Mouse (Mus musculus): Measurements from ENCODE around the gene C330021F23Rik. TPM values are rescaled to one million over a fixed set of nuclear protein-coding genes. Genes with fewer than 3 reads are reported as not detected.
A peak's percentile ranks its signal among the peaks of the same experiment; 100 is the strongest.

The C330021F23Rik gene
- polyA plus RNA-seq, 1 experiment, result 22.8 TPM

- Histone ChIP-seq H3K27ac (ENCODE audit: insufficient read depth, low read length) (no peak overlapping the region), H3K4me3 (ENCODE audit: low read depth, low read length) (no peak overlapping the region), H3K9me3 (replicated peaks; ENCODE audit: control insufficient read depth, insufficient read depth, low read length, poor library complexity, severe bottlenecking) (no peaks in the 10 kb centered on the region), H3K27me3 (ENCODE audit: control insufficient read depth, insufficient read depth, low read length, poor library complexity, severe bottlenecking) (no peaks in the 10 kb centered on the region), H3K36me3 (ENCODE audit: control insufficient read depth, insufficient read depth, low read length, poor library complexity, severe bottlenecking) (peaks cover 30% of the 10 kb centered on the region), H3K4me1 (ENCODE audit: control insufficient read depth, insufficient read depth, low read length) (no peaks in the 10 kb centered on the region), H3K9ac (ENCODE audit: low read depth, poor library complexity, severe bottlenecking) (no peak overlapping the region)
- TF ChIP-seq POLR2A (IDR thresholded peaks at IDR 0.05; ENCODE audit: insufficient read depth, low read length) (no peak), EP300 (IDR thresholded peaks at IDR 0.05; ENCODE audit: insufficient read depth, low read depth, low read length) (no peak), CTCF (IDR thresholded peaks at IDR 0.05; ENCODE audit: low read depth, low read length) (no peak)
These were observed 30.9 kb upstream of the C330021F23Rik start for GRCm38 (mm10) chr8:3536940-3537339.

GRCm38 (mm10) chr8:3537666-3538065 is 30.1 kb upstream of the C330021F23Rik start:
- peaks cover 34% of the 10 kb centered on the region for H3K36me3 ChIP-seq (ENCODE audit: control insufficient read depth, insufficient read depth, low read length, poor library complexity, severe bottlenecking)
- no peak overlapping the region for H3K4me3 ChIP-seq (ENCODE audit: low read depth, low read length)
- no peak for TF ChIP-seq CTCF (IDR thresholded peaks at IDR 0.05; ENCODE audit: low read depth, low read length)
- TF ChIP-seq EP300 (IDR thresholded peaks at IDR 0.05; ENCODE audit: insufficient read depth, low read depth, low read length), result no peak
- TF ChIP-seq POLR2A (IDR thresholded peaks at IDR 0.05; ENCODE audit: insufficient read depth, low read length), result no peak
- no peaks in the 10 kb centered on the region for H3K4me1 ChIP-seq (ENCODE audit: control insufficient read depth, insufficient read depth, low read length)
- no peak overlapping the region for H3K27ac ChIP-seq (ENCODE audit: insufficient read depth, low read length)
- H3K9ac ChIP-seq (ENCODE audit: low read depth, poor library complexity, severe bottlenecking), result no peak overlapping the region
- no peaks in the 10 kb centered on the region for H3K27me3 ChIP-seq (ENCODE audit: control insufficient read depth, insufficient read depth, low read length, poor library complexity, severe bottlenecking)
- H3K9me3 ChIP-seq (replicated peaks; ENCODE audit: control insufficient read depth, insufficient read depth, low read length, poor library complexity, severe bottlenecking), result no peaks in the 10 kb centered on the region

GRCm38 (mm10) chr8:3539146-3539545 is 28.6 kb upstream of the C330021F23Rik start:
- peaks cover 49% of the 10 kb centered on the region for H3K36me3 ChIP-seq (ENCODE audit: control insufficient read depth, insufficient read depth, low read length, poor library complexity, severe bottlenecking)
- no peak for TF ChIP-seq EP300 (IDR thresholded peaks at IDR 0.05; ENCODE audit: insufficient read depth, low read depth, low read length)
- TF ChIP-seq CTCF (IDR thresholded peaks at IDR 0.05; ENCODE audit: low read depth, low read length), result no peak
- TF ChIP-seq POLR2A (IDR thresholded peaks at IDR 0.05; ENCODE audit: insufficient read depth, low read length), result no peak
- H3K9ac ChIP-seq (ENCODE audit: low read depth, poor library complexity, severe bottlenecking), result no peak overlapping the region
- no peak overlapping the region for H3K4me3 ChIP-seq (ENCODE audit: low read depth, low read length)
- H3K27ac ChIP-seq (ENCODE audit: insufficient read depth, low read length), result no peak overlapping the region
- H3K27me3 ChIP-seq (ENCODE audit: control insufficient read depth, insufficient read depth, low read length, poor library complexity, severe bottlenecking), result no peaks in the 10 kb centered on the region
- H3K9me3 ChIP-seq (replicated peaks; ENCODE audit: control insufficient read depth, insufficient read depth, low read length, poor library complexity, severe bottlenecking), result peaks cover 11% of the 10 kb centered on the region
- no peaks in the 10 kb centered on the region for H3K4me1 ChIP-seq (ENCODE audit: control insufficient read depth, insufficient read depth, low read length)

- Histone ChIP-seq H3K4me1 (ENCODE audit: control insufficient read depth, insufficient read depth, low read length) (no peaks in the 10 kb centered on the region), H3K36me3 (ENCODE audit: control insufficient read depth, insufficient read depth, low read length, poor library complexity, severe bottlenecking) (peaks cover 57% of the 10 kb centered on the region), H3K27ac (ENCODE audit: insufficient read depth, low read length) (no peak overlapping the region), H3K4me3 (ENCODE audit: low read depth, low read length) (no peak overlapping the region), H3K27me3 (ENCODE audit: control insufficient read depth, insufficient read depth, low read length, poor library complexity, severe bottlenecking) (no peaks in the 10 kb centered on the region), H3K9ac (ENCODE audit: low read depth, poor library complexity, severe bottlenecking) (no peak overlapping the region), H3K9me3 (replicated peaks; ENCODE audit: control insufficient read depth, insufficient read depth, low read length, poor library complexity, severe bottlenecking) (peaks cover 20% of the 10 kb centered on the region)
- no peak for TF ChIP-seq EP300 (IDR thresholded peaks at IDR 0.05; ENCODE audit: insufficient read depth, low read depth, low read length)
- TF ChIP-seq POLR2A (IDR thresholded peaks at IDR 0.05; ENCODE audit: insufficient read depth, low read length), result no peak
- no peak for TF ChIP-seq CTCF (IDR thresholded peaks at IDR 0.05; ENCODE audit: low read depth, low read length)
These were observed 27.7 kb upstream of the C330021F23Rik start for GRCm38 (mm10) chr8:3540076-3540475.

GRCm38 (mm10) chr8:3546511-3546910 is 21.3 kb upstream of the C330021F23Rik start:
- Histone ChIP-seq H3K36me3 (ENCODE audit: control insufficient read depth, insufficient read depth, low read length, poor library complexity, severe bottlenecking) (peaks cover 39% of the 10 kb centered on the region), H3K9ac (ENCODE audit: low read depth, poor library complexity, severe bottlenecking) (no peak overlapping the region), H3K27ac (ENCODE audit: insufficient read depth, low read length) (peak overlapping the region; percentile 89), H3K4me1 (ENCODE audit: control insufficient read depth, insufficient read depth, low read length) (no peaks in the 10 kb centered on the region), H3K4me3 (ENCODE audit: low read depth, low read length) (no peak overlapping the region), H3K27me3 (ENCODE audit: control insufficient read depth, insufficient read depth, low read length, poor library complexity, severe bottlenecking) (no peaks in the 10 kb centered on the region), H3K9me3 (replicated peaks; ENCODE audit: control insufficient read depth, insufficient read depth, low read length, poor library complexity, severe bottlenecking) (peaks cover 60% of the 10 kb centered on the region)
- TF ChIP-seq CTCF (IDR thresholded peaks at IDR 0.05; ENCODE audit: low read depth, low read length) (no peak), POLR2A (IDR thresholded peaks at IDR 0.05; ENCODE audit: insufficient read depth, low read length) (no peak), EP300 (IDR thresholded peaks at IDR 0.05; ENCODE audit: insufficient read depth, low read depth, low read length) (no peak)

- H3K9me3 ChIP-seq (replicated peaks; ENCODE audit: control insufficient read depth, insufficient read depth, low read length, poor library complexity, severe bottlenecking), result peaks cover 20% of the 10 kb centered on the region
- peaks cover 4% of the 10 kb centered on the region for H3K4me1 ChIP-seq (ENCODE audit: control insufficient read depth, insufficient read depth, low read length)
- H3K36me3 ChIP-seq (ENCODE audit: control insufficient read depth, insufficient read depth, low read length, poor library complexity, severe bottlenecking), result 0 out of 2 replicates have a peak, but pooled peaks cover 2% of the 10 kb centered on the region
- H3K9ac ChIP-seq (ENCODE audit: low read depth, poor library complexity, severe bottlenecking), result no peak overlapping the region
- peak overlapping the region; percentile 74 for H3K27ac ChIP-seq (ENCODE audit: insufficient read depth, low read length)
- TF ChIP-seq CTCF (IDR thresholded peaks at IDR 0.05; ENCODE audit: low read depth, low read length) (peak; percentile 46), POLR2A (IDR thresholded peaks at IDR 0.05; ENCODE audit: insufficient read depth, low read length) (no peak), EP300 (IDR thresholded peaks at IDR 0.05; ENCODE audit: insufficient read depth, low read depth, low read length) (peak; percentile 73)
- H3K27me3 ChIP-seq (ENCODE audit: control insufficient read depth, insufficient read depth, low read length, poor library complexity, severe bottlenecking), result no peaks in the 10 kb centered on the region
- no peak overlapping the region for H3K4me3 ChIP-seq (ENCODE audit: low read depth, low read length)
These were observed 15.6 kb upstream of the C330021F23Rik start for GRCm38 (mm10) chr8:3552240-3552639.

Measured in ES-Bruce4 (cell line).